Mouse (Mus musculus): Measurements from ENCODE around the gene Cela2a.

Cela2a gene

DNA sequence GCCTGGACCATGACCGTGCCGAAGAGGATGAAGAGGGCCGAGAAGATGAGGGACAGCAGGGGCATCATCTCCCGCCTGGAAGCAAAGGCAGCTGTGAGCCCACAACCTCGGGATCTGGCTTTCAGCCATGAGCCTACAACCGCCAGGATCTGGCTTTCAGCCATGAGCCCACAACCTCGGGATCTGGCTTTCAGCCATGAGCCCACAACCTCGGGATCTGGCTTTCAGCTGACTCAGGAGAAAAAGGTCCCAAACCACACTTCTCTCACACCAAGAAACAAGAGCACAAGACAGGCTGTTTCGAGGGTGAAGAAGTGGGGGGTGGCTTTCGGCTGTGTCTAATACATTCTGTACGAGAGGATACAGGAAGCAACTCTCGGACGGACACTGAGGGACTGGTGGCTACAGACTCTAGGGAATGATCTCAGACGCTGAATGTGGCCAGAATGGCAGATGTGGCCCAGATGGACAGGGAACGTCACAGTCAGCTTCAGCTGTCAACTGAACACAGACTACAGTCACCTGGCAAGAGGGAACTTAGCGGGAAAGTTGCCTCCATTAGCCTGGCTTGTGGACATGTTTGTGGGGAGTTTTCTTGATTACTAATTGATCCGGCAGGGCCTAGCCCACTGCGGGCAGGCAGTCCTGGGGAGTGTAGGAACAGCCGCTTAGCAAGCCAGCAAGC lies 59.1 kb downstream of the Cela2a start:
- DNase-seq (ENCODE audit: low spot score) = no peak

DNA sequence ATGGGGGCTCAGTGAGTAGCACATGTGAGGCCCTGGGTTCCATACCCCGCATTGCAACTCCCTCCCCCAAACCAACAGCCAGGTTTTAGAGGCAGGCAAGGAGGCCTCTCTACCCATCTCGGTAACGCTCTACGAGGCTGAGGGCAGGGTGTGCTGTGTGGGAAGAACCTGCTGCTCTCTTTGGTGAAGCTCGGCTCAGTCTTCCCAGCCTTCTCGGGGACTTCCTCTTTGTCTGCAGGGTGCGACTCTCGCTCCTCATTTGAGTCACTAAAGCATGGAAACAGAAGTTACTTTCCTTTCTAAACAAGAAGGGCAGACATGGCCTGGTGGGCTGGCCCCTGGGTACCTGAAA lies 59.7 kb downstream of the Cela2a start:
- DNase-seq (ENCODE audit: low spot score) = no peak

DNA sequence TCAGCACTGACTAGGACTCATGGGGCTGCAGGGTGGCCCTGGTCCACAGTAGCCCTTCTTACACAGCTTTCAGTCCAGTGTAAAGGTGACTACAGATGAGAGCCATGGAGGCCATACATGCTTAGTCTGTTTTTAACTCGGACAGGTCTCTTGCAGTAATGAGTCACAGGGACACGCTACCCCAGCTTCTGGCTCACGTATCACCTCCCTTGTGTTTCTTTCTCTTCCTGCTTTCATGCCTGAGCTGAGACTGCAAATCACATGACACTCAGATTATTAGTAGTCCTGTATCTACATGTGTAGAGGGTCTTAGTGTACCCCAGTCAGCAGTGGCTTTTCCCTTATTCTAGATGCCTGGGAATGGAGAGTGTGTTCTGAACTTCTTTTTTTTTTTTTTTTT lies 61.0 kb downstream of the Cela2a start:
- no peak for DNase-seq (ENCODE audit: low spot score)

Data from testis, postnatal 14 days (tissue).